Mouse (Mus musculus) neural tube, embryonic 10.5 days (tissue): Measurements from ENCODE around the gene Gm10778.
"Not testable (repeated sequence)": the region's sequence is repeated elsewhere in the genome, so short reads cannot be mapped to it uniquely, and the experiment has no call there.

Experiments used
- DNase-seq: peaks from one replicate; pipeline ENCODE4 v3.0.0-alpha.2; 2017; ENCODE audit warnings: low spot score; ENCODE audit errors: extremely low spot score

Gene Gm10778

DNA sequence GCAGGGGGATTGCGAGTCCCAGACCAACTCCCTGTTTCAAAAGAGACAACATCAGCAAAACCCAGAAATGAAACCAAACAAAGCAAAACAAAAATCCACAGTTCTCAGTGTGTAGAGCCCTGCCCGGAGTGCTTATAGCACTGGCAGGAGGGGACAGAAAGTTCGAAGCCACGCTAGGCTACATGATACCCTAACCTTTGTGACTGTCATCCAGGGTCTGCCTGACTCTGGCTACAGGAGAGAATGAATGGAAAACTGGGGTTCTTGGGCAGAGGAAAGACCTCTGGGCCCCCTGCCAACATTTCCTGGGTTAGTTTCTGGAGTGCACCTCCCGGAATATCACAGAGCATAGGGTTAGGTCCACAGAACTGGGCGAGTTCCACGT, 21.0 kb upstream of the Gm10778 start:
- no peak for DNase-seq

DNA sequence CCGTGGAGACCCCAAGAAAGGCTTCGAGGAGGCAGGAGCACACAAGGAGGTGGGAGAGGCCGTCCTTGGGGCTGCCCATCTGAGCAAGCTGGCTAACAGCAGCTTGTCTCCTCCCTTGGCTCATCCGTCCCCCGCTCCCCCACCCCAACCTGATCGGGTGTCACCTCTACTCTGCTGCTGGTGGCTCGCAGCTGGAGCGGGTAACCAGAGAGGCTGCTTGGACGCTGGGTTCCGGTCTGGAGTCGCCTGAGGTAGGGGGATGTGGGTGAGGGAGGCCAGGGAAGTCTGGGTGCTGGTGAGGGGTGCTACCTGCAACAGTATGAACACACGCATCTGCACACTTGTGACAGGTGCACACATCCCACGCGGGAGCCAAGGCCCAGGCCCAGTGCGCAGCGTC, 20.5 kb upstream of the Gm10778 start, which contains the start of gene Ankrd24:
Gene Ankrd24 (plus strand): TSS at position 151 of the 400 bp plus-strand sequence.
- DNase-seq = no peak

DNA sequence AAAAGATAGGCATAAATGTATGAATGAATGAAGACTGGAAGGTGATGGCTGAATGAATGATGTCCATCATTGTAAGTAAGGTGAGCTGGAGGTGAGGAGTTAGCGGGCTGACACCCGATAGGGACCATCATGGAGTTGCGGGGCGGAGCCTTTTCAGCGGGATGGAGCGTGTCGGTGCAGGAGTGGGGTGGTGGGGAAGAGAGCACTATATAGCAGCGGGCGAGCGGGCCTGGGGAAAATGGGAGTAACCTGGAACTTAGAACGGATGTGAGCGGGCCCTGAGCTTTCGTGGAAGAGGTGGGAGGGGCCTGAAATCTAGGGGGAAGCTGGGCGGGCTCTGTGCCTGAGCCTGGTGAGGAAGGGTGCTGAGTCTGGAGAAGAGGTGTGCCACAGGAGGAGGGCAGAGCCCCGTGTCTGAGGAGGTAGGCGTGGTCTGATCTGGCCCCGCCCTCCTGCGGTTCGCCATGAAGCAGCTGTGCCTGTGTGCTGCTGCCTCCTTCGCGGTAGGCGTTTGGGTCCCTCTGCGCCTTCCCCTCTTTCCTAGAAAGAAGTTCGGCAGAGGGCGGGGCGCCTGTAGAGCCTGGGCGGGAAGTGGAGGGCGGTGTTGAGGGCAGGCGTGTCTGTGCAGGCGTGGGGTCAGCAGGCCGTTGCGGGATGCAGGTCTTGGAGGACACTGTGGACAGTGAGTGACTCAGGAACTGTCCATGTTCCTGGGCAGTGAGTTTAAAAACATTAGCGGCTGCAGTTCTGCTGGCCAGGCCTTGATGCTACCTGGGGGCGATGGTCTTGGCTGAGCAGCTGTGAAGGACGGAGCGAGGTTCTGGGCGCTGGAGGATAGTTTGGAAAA, 15.4 kb upstream of the Gm10778 start:
- DNase-seq = peak; percentile 80

DNA sequence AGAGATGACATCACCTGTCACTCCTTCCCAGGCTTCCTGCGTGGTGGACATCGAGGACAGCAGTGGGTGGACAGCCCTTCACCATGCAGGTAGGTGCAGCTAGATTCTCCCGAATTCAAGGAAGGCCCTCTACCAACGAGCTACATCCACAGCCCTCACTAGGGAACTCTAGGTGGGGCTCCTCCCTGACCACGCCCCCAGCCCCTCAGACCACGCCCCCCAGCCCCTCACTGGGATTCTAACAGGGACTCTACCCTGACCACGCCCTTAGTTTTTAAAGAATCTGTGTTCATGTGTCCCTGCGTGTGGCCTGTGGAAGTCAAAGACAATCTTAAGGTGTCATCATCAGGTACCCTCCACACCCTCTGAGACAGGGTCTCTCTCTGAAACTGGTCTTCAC, 12.5 kb upstream of the Gm10778 start:
- no peak for DNase-seq

DNA sequence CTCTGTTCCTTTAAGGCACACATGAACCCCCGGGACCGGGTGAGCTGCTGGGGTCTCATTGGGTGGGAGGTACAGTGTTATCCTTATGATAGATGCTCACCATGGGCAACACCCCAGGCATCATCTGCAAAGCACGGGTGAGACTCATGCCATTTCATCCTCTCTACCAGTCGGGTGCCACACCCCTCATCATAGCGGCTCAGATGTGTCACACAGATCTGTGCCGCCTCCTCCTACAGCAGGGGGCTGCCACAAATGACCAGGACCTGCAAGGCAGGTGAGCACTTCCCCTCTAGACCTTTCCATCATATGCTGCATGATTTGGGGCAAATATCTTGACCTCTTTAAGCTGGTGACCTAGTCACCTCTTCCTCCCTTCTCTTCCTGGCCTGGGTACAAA, 10.8 kb upstream of the Gm10778 start:
- no peak for DNase-seq

DNA sequence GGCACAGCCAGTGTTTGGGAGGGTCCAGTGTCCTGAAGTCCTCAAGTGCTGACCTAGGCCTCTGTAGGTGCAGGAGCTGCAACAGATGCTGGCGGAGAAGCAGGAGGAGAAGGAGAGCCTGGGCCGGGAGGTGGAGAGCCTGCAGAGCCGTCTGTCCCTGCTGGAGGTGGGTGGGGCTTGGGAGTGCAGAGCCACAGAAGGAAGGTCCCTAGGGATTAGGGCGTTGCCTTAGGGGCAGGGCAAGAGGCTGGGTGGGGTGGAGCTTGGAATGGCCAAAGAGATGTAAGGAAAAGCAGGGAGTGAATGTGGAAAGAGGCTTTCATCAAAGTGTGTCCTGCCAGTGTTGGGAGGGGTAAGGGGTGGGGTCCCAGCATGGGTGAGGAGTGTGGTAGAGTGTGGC, 8.0 kb upstream of the Gm10778 start:
- DNase-seq = not testable (repeated sequence)

DNA sequence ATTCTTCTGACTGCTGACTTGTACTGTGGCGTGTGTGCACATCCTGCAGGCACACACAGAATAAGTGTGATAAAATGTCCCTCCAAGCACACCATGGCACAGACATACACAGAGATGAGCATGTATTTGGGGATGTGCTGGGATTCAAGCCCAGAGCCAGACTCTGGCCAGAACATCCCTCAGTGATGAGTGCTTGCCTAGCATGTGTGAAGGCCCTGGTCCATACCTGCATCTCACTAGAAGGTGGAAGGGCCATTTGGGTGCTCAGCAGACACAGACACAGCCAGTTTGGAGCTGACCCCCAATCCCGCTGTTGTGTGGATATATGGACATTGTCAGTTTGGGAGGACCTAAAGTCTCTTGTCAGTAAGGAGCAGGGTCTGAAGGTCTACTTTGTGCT, 7.3 kb upstream of the Gm10778 start:
- no peak for DNase-seq

DNA sequence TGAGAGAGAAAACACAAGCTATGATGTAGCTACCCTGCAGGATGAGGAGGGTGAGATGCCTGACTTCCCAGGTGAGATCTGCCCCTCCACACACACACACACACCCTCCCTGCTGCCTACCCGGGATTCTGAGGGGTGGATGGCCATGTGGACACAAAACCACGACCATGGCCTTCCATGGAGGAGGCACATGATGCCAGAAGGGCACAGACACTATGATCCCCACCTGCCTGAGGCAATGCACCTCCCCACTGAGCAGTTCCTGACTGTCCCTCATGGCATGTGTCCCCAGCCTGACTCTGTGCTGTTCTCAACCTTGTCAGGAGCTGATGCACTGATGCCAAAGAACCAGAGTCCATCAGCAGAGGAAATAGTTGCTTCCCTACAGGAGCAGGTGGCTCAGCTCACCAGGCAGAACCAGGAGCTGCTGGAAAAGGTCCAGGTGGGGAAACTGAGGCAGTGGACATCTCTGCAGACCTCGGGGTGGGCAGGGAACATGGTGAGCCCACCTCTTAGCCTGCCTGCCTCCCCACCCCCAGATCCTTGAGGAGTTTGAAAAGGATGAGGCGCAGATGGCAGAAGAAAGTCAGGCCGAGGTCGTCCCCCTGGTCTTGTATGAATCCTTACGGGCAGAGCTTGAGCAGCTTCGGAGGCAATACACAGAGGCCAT, 6.7 kb upstream of the Gm10778 start:
- no peak for DNase-seq

DNA sequence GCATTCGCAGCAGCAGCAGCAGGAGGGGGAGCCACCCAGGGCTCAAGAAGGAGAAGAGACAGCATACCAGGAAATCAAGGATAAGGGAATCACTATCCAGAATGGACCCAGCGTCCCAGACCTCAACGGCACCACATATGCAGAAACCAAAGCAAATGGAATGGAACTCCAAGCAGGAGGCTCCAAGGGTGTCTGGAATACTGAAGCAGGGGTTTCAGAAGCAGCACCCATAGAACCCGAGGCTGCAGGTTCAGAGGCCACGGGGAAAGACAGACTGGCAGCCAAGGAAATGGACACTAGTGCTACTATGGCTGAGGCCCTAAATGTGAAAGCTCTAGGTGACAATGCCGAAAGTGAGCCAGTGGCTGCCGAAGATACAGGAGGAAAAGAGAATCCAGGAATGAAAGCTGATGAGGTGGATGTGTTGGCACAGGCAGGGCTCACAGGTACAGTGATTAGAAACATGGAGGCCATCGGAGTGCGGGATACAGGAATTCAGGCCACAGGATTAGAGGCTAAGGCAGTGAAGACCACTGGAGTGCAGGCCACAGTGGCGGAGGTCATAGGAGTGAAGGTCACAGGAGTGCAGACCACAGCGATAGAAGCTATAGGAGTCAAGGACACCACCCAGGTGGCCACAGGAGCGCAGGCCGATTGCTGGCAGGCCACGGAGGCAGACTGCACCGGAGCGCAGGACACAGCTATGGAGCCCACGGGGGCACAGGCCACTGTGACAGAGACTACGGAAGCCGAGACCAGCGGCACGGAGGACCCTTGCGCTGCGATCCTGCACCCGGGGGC, 6.0 kb upstream of the Gm10778 start:
- DNase-seq = peak; percentile 38

DNA sequence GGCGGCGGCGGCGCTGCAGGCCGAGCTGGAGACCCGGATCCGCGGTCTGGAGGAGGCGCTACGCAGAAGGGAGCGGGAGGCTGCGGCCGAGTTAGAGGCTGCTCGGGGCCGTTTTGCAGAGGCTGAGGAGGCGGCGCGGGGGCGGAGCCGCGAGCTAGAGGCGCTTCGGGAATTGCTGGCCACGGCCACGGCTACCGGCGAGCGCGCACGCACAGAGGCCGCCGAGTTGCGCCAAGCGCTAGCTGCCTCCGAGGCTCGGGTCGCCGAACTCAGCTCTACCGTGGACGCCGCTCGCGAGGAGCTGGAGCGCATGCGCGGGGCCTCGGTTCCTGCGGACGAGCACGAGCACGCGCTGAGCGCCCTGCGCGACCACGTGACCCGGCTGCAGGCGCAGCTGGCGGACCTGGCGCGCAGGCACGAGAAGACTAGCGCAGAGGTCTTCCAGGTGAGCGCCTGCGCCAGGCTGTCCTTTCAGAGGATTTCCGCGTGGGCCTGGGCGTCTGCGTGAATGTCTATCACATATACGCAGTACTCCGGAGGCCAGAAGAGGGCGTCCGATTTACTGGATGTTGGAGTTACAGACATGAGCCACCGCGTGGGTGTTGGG, 5.3 kb upstream of the Gm10778 start:
- DNase-seq = peak; percentile 94

DNA sequence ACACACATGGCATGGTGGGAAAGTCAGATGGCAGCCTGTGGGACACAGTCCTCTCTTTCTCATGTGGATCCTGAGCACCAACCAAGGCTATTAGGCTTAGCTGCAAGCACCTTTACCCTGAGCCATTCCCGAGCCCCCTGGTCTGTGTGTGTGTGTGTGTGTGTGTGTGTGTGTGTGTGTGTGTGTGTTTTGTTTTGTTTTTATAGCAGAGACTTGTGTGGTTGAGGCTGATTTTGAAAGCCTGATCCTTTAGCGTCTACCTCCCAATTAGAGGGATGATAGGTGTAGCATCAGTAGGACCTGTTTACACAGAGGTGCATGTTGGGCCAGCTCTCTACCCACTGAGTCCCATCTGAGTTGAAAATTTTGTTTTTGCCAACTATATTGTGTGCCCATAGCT, 4.7 kb upstream of the Gm10778 start:
- no peak for DNase-seq

DNA sequence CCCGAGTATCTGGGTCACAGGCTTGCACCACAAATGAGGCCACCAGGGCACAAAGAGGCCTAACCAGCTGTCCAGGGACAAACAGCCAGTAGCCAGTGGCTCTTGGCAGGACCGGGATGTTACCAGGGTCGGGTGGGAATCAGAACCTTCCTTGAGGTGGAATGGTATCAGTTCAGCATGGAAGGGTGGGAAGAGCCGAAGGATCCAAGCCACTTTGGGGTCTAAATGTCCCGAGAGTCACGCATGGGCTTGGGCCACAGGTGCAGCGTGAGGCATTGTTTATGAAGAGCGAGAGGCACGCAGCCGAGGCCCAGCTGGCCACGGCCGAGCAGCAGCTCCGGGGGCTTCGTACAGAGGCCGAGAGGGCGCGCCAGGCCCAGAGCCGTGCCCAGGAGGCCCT, 4.1 kb upstream of the Gm10778 start:
- DNase-seq = no peak

DNA sequence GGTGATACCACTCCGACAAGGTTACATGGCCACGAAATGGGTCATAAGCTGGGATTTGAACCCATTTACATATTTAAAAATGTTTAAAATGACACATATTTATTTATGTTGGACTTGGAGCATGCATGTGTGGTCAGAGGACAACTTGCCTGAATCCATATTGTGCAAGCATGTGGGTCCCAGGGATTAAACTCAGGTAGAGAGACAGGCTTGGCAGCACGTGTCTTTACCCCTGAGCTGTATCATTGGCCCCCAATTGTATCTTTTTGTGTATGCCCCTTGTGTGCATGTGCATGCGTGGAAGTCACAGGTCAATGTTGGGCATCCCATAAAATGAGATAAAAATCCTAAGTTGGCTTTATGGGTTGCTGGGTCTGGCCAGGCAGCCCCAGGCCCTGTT, 3.5 kb upstream of the Gm10778 start:
- DNase-seq = no peak

DNA sequence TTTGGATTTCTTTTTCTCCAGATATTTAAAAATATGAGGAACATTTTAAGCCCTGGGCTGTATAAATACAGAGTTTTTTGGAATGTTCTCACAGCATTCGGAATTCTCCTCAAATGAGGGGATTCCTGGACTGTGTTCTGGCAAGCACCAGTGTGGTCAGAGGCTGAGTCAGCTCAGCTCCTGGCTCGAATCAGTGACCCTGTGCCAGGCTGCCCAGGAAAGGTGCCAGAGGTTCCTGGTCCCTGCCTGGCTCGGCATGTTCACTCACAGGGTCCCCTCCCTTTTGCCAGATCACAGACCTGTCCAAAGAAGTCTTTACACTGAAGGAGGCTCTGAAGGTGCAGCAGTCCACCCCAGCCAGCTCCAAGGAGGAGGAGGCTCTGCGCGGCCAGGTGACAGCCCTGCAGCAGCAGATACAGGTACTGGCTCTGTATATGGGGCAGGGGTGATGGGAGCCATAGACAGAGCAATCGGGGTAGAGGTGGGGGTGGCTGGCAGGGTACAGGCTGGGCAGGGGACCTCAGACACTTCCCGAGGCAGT, 2.8 kb upstream of the Gm10778 start:
- DNase-seq = no peak

DNA sequence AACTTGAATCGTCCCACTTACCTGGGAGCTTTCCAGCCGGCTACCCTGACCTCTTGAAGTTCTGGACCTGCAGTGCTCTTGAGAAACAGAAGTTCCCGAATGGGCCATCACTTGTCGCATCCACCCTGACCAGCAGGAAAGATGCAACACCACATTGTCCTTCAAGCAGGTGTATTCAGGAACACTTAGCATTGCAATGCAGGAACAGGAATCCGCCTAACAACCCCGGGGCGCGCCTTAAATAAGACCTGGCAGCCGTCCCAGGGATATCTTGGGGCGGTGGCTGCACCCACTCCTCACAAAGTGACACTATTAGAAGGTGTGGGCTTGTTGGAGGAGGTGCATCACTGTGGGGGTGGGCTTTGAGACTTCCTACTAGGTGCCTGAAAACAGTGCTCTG, 6.3 kb downstream of the Gm10778 start:
- no peak for DNase-seq

DNA sequence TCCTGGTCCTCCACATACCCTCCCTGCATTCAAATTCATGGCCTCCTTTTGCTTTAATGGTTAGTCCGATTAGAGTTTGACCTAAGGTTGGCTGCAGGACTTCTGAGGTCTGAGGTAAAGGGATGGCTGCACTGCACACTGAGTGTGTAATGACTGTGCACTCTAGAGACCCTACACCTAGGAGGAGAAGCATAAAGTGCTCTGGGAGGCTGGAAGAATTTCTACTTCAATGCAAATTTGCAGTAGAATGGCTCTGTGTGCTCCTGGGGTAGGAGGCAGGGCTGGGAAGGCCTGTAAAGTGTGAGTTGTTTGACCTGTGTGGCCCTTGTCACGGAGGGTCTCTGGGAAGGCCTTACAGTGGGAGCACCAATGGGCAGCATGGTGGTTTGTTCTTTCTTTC, 7.3 kb downstream of the Gm10778 start:
- no peak for DNase-seq

DNA sequence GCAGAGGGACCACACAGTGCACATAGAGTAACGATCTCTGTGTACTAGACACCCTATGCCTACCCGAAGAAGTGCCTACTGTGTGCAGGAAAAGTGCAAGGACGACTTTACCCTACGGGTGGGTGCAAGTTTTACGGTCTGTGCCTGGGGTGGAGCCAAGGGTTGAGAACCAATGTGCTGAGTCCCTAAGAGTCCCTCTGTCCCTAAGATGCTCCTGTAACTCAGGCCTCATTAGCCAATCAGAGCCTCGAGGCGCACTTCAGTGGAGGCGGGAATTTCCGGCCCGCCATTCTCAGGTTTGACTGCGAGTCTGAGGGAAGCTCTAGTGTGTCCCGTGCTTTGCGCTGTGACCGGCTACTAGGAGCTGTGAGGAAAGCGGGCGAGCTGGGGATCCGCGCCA, 38.3 kb downstream of the Gm10778 start:
- DNase-seq = not testable (repeated sequence)

DNA sequence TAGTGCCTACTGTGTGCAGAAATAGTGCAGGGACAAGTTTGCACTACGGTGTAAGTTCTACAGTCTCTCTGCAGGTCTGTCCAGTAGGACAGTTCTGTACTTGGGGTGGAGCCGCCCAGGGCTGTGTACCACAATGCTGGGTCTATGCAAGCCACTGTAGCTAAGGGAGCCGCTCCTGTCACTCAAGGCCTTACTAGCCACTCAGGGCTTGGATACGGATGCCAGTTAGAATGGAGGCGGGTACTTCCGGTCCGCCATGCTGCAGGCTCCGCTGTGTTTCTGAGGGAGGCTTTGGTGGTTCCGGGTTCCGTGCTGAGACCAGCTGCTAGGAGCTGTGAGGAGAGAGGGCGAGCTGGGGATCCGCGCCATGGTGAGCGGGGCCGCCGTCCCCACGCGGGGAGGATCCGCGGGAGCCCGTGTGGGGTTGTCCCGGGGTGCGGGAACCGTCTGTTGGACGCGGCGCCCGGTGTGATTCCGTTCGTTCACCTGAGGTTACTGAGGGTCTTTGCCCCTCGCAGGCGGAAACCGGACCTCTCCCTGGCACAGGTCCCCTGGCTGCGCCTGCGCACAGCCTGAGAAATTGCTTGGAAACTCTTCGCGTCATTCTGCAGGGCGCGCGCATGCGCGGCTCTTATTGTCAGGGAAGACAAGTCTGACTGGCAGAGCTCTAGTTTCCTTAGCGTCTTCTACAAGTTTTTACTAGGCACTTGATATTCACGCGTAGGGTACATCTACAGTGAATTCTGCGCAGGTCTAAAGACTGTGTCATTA, 55.9 kb downstream of the Gm10778 start, which contains the start of gene Zfp433:
Gene Zfp433 (plus strand): TSS at position 295 of the 771 bp plus-strand sequence.
- not testable (repeated sequence) for DNase-seq
